Mouse (Mus musculus) liver, adult 2 months (tissue): ENCODE data around the gene Galk1.

Source experiments
- CTCF ChIP-seq: fragments of 200-500 bp; IDR thresholded peaks from 2 replicates; pipeline ENCODE4 v1.5.1; 2011; ENCODE audit warnings: low read depth, low read length, control low read depth
- POLR2A ChIP-seq: fragments of 200-500 bp; IDR thresholded peaks from 2 replicates; pipeline ENCODE4 v1.6.1; 2011; ENCODE audit warnings: low read length, control low read depth; ENCODE audit not compliant: insufficient read depth; ENCODE audit errors: extremely low read depth

DNA sequence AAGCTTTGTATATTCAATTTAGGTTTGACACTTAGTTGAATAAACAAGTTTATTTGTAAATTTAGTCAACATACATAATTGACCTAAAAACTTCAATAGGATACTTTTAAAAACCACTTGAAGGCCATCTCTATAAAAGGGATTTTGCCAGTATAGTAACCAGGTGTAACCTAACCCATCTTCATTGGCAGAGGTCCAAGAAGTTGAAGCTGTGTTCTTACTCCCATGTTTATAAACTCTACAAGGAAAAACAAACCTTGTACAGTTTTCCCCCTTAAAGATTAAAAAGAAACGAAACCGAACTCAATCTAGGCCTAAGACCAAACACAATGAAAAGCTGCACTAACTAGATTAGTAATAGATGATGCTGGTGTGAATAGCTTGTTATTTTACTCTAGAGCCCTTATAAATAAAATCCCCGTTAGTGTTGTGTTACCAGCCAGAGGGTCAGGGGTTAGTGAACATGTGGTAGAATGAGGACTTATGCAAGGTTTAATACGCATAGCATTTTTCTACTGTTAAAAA is 9.8 kb upstream of the Galk1 start:
- TF ChIP-seq POLR2A = no peak
- TF ChIP-seq CTCF = no peak
